Mouse (Mus musculus): Measurements from ENCODE around the gene Olfr1351.
"Not testable (repeated sequence)": the region's sequence is repeated elsewhere in the genome, so short reads cannot be mapped to it uniquely, and the experiment has no call there.

DNA sequence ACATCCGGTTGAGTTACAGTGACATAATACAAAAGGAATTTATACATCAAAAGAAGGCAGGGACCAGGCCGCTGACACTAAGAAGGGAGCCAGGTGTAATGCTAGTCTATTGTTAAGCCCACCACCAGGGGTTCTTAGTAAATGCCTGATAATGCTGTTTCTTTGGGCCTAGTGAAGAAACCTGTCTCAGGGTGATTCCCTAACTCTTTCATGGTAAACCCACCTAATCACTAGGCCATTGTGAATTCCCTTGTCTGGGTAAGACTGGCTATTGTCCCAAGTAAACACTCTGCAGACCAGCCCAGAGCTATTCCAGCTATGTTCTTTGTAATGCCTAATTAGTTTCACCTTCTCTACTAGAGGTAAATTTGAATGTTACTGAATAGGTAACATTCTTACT lies 30.2 kb downstream of the Olfr1351 start:
- not testable (repeated sequence) for TF ChIP-seq POLR2A (IDR thresholded peaks at IDR 0.05; ENCODE audit: low read depth, low read length); CTCF (IDR thresholded peaks at IDR 0.05; ENCODE audit: extremely low read depth, insufficient read length, insufficient replicate concordance, low read depth, low read length)
